In the genomic region with DNA sequence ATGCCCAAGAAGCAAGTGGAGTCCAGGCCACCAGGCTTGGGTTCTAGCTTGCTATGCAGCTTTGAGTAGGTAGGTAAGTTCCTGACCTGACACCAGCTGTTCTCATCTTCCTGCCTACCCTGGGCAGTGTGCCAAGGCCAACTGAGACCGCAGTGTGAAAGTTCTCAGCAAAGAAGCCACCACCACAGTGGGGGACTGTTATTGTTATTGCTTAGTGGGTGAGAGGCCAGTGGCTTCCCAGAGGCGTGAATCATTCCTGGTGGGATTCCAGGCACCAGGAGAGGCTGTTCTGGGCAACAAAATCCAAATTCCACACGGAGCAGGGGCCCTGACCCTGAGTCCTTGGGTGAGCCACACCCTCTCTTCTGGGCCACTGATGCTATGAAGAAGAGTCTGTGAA, we compare ENCODE assay signal across 9 mouse cellular contexts. TPM values are rescaled to one million over a fixed set of nuclear protein-coding genes. Genes with fewer than 3 reads are reported as not detected.
DNase-seq lines count a peak whose midpoint lies in the region; ATAC-seq and TF ChIP-seq lines count a peak whose summit lies in the region.
"Had no signal": no experiment of that assay in that cellular context is flagged by ENCODE, and none has a peak within 500 bp of the region (broad histone marks: within the 10 kb centered on the region; RNA-seq: fewer than 3 reads in every experiment).

No protein-coding gene starts in this region.

- no peak overlapping the region for H3K4me3 ChIP-seq in heart, adult 2 months
- H3K4me3 ChIP-seq in heart, embryonic 11.5 days (ENCODE audit: low read depth, low read length), result no peak overlapping the region
- H3K4me3 ChIP-seq in lung, postnatal 0 days (ENCODE audit: low read depth, low read length), result no peak overlapping the region
- H3K4me3 ChIP-seq in hindbrain, embryonic 12.5 days, result no peak overlapping the region
- no peak overlapping the region for H3K4me3 ChIP-seq in forebrain, postnatal 0 days (ENCODE audit: low read depth, low read length)
- H3K4me3 ChIP-seq in left cerebral cortex, adult 2 months, result no peak overlapping the region

- intact Hi-C loops in heart, adult 2 months (cut with DNase I), result loop anchor here (1.0 kb wide), 1 partner anchor 19 kb away; the partner anchor contains the start of gene Ccn5
- intact Hi-C loops in left cerebral cortex, adult 2 months (cut with DNase I), result no loop called here

- DNase-seq in heart, adult 2 months, result peak; percentile 37 to 56
- DNase-seq in 3T3-L1 (ENCODE audit: low read depth, low spot score), result peak; percentile 97
- peak; percentile 16 for DNase-seq in brain, adult 2 months (ENCODE audit: low read depth, low spot score)
- DNase-seq in lung, postnatal 0 days (ENCODE audit: low spot score), result peak; percentile 9
- DNase-seq in forebrain, postnatal 0 days, result no peak
- no peak for DNase-seq in left cerebral cortex, adult 2 months (ENCODE audit: extremely low spot score in 1 of 2, low spot score in 2 of 2)

- no peaks in the 10 kb centered on the region for H3K36me3 ChIP-seq in heart, adult 2 months (ENCODE audit: control insufficient read depth, insufficient read depth, low read length)
- H3K36me3 ChIP-seq in heart, embryonic 11.5 days (ENCODE audit: control insufficient read depth, insufficient read depth, low read length), result no peaks in the 10 kb centered on the region
- no peaks in the 10 kb centered on the region for H3K36me3 ChIP-seq in lung, postnatal 0 days (ENCODE audit: insufficient read depth, low read length)
- H3K36me3 ChIP-seq in hindbrain, embryonic 12.5 days, result no peaks in the 10 kb centered on the region
- H3K36me3 ChIP-seq in forebrain, postnatal 0 days (ENCODE audit: insufficient read depth), result no peaks in the 10 kb centered on the region

- no peak for ATAC-seq in heart, embryonic 11.5 days (replicated peaks; ENCODE audit: insufficient number of reproducible peaks, low FRiP score, low TSS enrichment)
- ATAC-seq in lung, postnatal 0 days, result peak; percentile 17; the same call in 1 of the 2 replicates
- ATAC-seq in hindbrain, embryonic 12.5 days (ENCODE audit: low FRiP score), result no peak
- ATAC-seq in forebrain, postnatal 0 days, result no peak

- no peak for TF ChIP-seq EP300 in heart, adult 2 months (IDR thresholded peaks at IDR 0.05; ENCODE audit: insufficient read depth, low read depth, low read length)
- no peak for TF ChIP-seq EP300 in lung, postnatal 0 days (IDR thresholded peaks at IDR 0.05)

- 7% methylated on average over 3 of the region's 3 CpGs for WGBS in heart, adult 2 months
- 38% methylated on average over 3 of the region's 3 CpGs for WGBS in heart, embryonic 11.5 days (ENCODE audit: insufficient replicate concordance)
- WGBS in lung, postnatal 0 days, result 14% methylated on average over 3 of the region's 3 CpGs
- WGBS in hindbrain, embryonic 12.5 days, result 43% methylated on average over 3 of the region's 3 CpGs
- WGBS in forebrain, postnatal 0 days, result 40% methylated on average over 3 of the region's 3 CpGs

- H3K27me3 ChIP-seq in heart, adult 2 months (ENCODE audit: control insufficient read depth, insufficient read depth, low read length), result no peaks in the 10 kb centered on the region
- no peaks in the 10 kb centered on the region for H3K27me3 ChIP-seq in heart, embryonic 11.5 days (ENCODE audit: control insufficient read depth, insufficient read depth, low read length)
- no peaks in the 10 kb centered on the region for H3K27me3 ChIP-seq in lung, postnatal 0 days (replicated peaks; ENCODE audit: insufficient read depth, low read length)
- 0 out of 2 replicates have a peak, but pooled peaks cover 3% of the 10 kb centered on the region for H3K27me3 ChIP-seq in hindbrain, embryonic 12.5 days
- no peaks in the 10 kb centered on the region for H3K27me3 ChIP-seq in forebrain, postnatal 0 days (ENCODE audit: insufficient read depth, low read length)

- no peak for TF ChIP-seq POLR2A in heart, adult 2 months (IDR thresholded peaks at IDR 0.05; ENCODE audit: insufficient read depth, low read depth, low read length)

- H3K27ac ChIP-seq in heart, adult 2 months, result no peak overlapping the region
- no peak overlapping the region for H3K27ac ChIP-seq in heart, embryonic 11.5 days (ENCODE audit: low read depth, low read length)
- H3K27ac ChIP-seq in lung, postnatal 0 days (ENCODE audit: low read length), result no peak overlapping the region
- no peak overlapping the region for H3K27ac ChIP-seq in hindbrain, embryonic 12.5 days
- H3K27ac ChIP-seq in forebrain, postnatal 0 days (ENCODE audit: low read depth, low read length), result no peak overlapping the region
- no peak overlapping the region for H3K27ac ChIP-seq in left cerebral cortex, adult 2 months
- H3K27ac ChIP-seq: liver, embryonic 14.5 days had no signal

- H3K79me2 ChIP-seq in heart, adult 2 months (replicated peaks; ENCODE audit: control insufficient read depth, insufficient read depth, low read length), result no peaks in the 10 kb centered on the region

- no peak overlapping the region for H3K9ac ChIP-seq in heart, adult 2 months (ENCODE audit: low read depth, low read length)
- H3K9ac ChIP-seq in heart, embryonic 11.5 days (ENCODE audit: low read depth, low read length), result no peak overlapping the region
- H3K9ac ChIP-seq in lung, postnatal 0 days (replicated peaks; ENCODE audit: low read depth), result no peak overlapping the region
- no peak overlapping the region for H3K9ac ChIP-seq in hindbrain, embryonic 12.5 days
- H3K9ac ChIP-seq in forebrain, postnatal 0 days, result no peak overlapping the region
- H3K9ac ChIP-seq: liver, embryonic 14.5 days had no signal

- H3K4me1 ChIP-seq in heart, adult 2 months (ENCODE audit: control insufficient read depth, insufficient read depth, low read length), result peaks cover 3% of the 10 kb centered on the region
- H3K4me1 ChIP-seq in heart, embryonic 11.5 days (ENCODE audit: control insufficient read depth, insufficient read depth, low read length), result no peaks in the 10 kb centered on the region
- H3K4me1 ChIP-seq in lung, postnatal 0 days (ENCODE audit: insufficient read depth, low read depth, low read length), result no peaks in the 10 kb centered on the region
- no peaks in the 10 kb centered on the region for H3K4me1 ChIP-seq in hindbrain, embryonic 12.5 days
- no peaks in the 10 kb centered on the region for H3K4me1 ChIP-seq in forebrain, postnatal 0 days (ENCODE audit: insufficient read depth)

- TF ChIP-seq CTCF in heart, adult 2 months (IDR thresholded peaks at IDR 0.05), result no peak
- no peak for TF ChIP-seq CTCF in lung, postnatal 0 days (IDR thresholded peaks at IDR 0.05)
- TF ChIP-seq CTCF in forebrain, postnatal 0 days (IDR thresholded peaks at IDR 0.05; ENCODE audit: low read depth), result no peak
- no peak for TF ChIP-seq CTCF in left cerebral cortex, adult 2 months (IDR thresholded peaks at IDR 0.05)

- H3K9me3 ChIP-seq in heart, embryonic 11.5 days (replicated peaks; ENCODE audit: control insufficient read depth, low read length), result no peaks in the 10 kb centered on the region
- no peaks in the 10 kb centered on the region for H3K9me3 ChIP-seq in lung, postnatal 0 days (ENCODE audit: low read length)
- H3K9me3 ChIP-seq in hindbrain, embryonic 12.5 days (replicated peaks), result no peaks in the 10 kb centered on the region
- no peaks in the 10 kb centered on the region for H3K9me3 ChIP-seq in forebrain, postnatal 0 days (ENCODE audit: low read length)

- no peak overlapping the region for H3K4me2 ChIP-seq in heart, embryonic 11.5 days
- H3K4me2 ChIP-seq in lung, postnatal 0 days (replicated peaks; ENCODE audit: low read depth, low read length), result no peak overlapping the region
- H3K4me2 ChIP-seq in hindbrain, embryonic 12.5 days (replicated peaks), result no peak overlapping the region
- no peak overlapping the region for H3K4me2 ChIP-seq in forebrain, postnatal 0 days (ENCODE audit: low read depth)

RNA-seq across cellular contexts. Expression of gene Ccn5, which starts 19.8 kb away (rescaled TPM):
- total RNA-seq in heart, adult 2 months (2021), result 1 to 10 TPM; 1.3 to 2.6 TPM
- 11.6 and 18.4 TPM in 2 replicates for polyA plus RNA-seq in heart, adult 2 months (2012; rRNA removed)
- 0.14 and 0.17 TPM in 2 replicates for polyA plus RNA-seq in heart, embryonic 11.5 days (2014; fragmentation: Nextera tagmentation; extraction: Ambion mirVana)
- 2.4 and 2.7 TPM in 2 replicates for polyA plus RNA-seq in lung, postnatal 0 days (2015; fragmentation: Nextera tagmentation; extraction: Ambion mirVana)
- 0.13 and 0.48 TPM in 2 replicates for polyA plus RNA-seq in hindbrain, embryonic 12.5 days (2016; fragmentation: Nextera tagmentation; extraction: Ambion mirVana)
- not detected in 2 replicates for total RNA-seq in forebrain, postnatal 0 days (2014; rRNA removed)
- polyA plus RNA-seq in forebrain, postnatal 0 days (2015; fragmentation: Nextera tagmentation; extraction: Ambion mirVana), result 0.31 and 0.43 TPM in 2 replicates
- total RNA-seq in left cerebral cortex, adult 2 months (2021), result under 1 TPM; 0.19 to 0.38 TPM

RNA-seq across cellular contexts. Expression of gene Ada, which starts 50.8 kb away (rescaled TPM):
- 1 to 10 TPM in 1 of 2 experiments, under 1 TPM in 1; 0.65 to 1.0 TPM for total RNA-seq in heart, adult 2 months (2021)
- 0.61 and 1.2 TPM in 2 replicates for polyA plus RNA-seq in heart, adult 2 months (2012; rRNA removed)
- polyA plus RNA-seq in heart, embryonic 11.5 days (2014; fragmentation: Nextera tagmentation; extraction: Ambion mirVana), result 3.8 and 4.3 TPM in 2 replicates
- 3.2 and 3.6 TPM in 2 replicates for polyA plus RNA-seq in lung, postnatal 0 days (2015; fragmentation: Nextera tagmentation; extraction: Ambion mirVana)
- polyA plus RNA-seq in hindbrain, embryonic 12.5 days (2016; fragmentation: Nextera tagmentation; extraction: Ambion mirVana), result 4.0 and 4.3 TPM in 2 replicates
- 4.3 and 6.2 TPM in 2 replicates for total RNA-seq in forebrain, postnatal 0 days (2014; rRNA removed)
- 4.6 and 5.4 TPM in 2 replicates for polyA plus RNA-seq in forebrain, postnatal 0 days (2015; fragmentation: Nextera tagmentation; extraction: Ambion mirVana)
- total RNA-seq in left cerebral cortex, adult 2 months (2021), result under 1 TPM; 0.79 to 0.93 TPM

RNA-seq across cellular contexts. Expression of gene Kcnk15, which starts 52.6 kb away (rescaled TPM):
- total RNA-seq in heart, adult 2 months (2021), result not detected
- not detected in 2 replicates for polyA plus RNA-seq in heart, adult 2 months (2012; rRNA removed)
- polyA plus RNA-seq in heart, embryonic 11.5 days (2014; fragmentation: Nextera tagmentation; extraction: Ambion mirVana), result not detected in 2 replicates
- polyA plus RNA-seq in lung, postnatal 0 days (2015; fragmentation: Nextera tagmentation; extraction: Ambion mirVana), result not detected in 2 replicates
- polyA plus RNA-seq in hindbrain, embryonic 12.5 days (2016; fragmentation: Nextera tagmentation; extraction: Ambion mirVana), result not detected in 2 replicates
- total RNA-seq in forebrain, postnatal 0 days (2014; rRNA removed), result 0.19 TPM in 1 of 2 replicates, not detected in the other
- 0.15 TPM in 1 of 2 replicates, not detected in the other for polyA plus RNA-seq in forebrain, postnatal 0 days (2015; fragmentation: Nextera tagmentation; extraction: Ambion mirVana)
- under 1 TPM in 1 of 2 experiments, not detected in 1; 0.28 TPM for total RNA-seq in left cerebral cortex, adult 2 months (2021)
- polyA plus RNA-seq: liver, embryonic 14.5 days had no signal

Comparison
In these comparisons a context has a peak if more than half of its experiments do, and no peak if none do; other contexts are left out.
1. DNase-seq: peak in heart, adult 2 months (2 of 2), 3T3-L1 (single experiment), brain, adult 2 months (single experiment) and lung, postnatal 0 days (single experiment); none in forebrain, postnatal 0 days (single experiment) and left cerebral cortex, adult 2 months (0 of 2).